Mouse (Mus musculus) cortical plate, adult 2 months (tissue): ENCODE results near the gene Paqr5.

Experiments used
- CTCF ChIP-seq: fragments of 200-500 bp; IDR thresholded peaks from 2 replicates; pipeline ENCODE4 v1.5.1; 2011; ENCODE audit warnings: mild to moderate bottlenecking, control low read depth, low read length; ENCODE audit not compliant: insufficient read depth; ENCODE audit errors: extremely low read depth
- POLR2A ChIP-seq: fragments of 200-500 bp; IDR thresholded peaks from 2 replicates; pipeline ENCODE4 v1.6.1; 2011; ENCODE audit warnings: mild to moderate bottlenecking, low read length, control low read depth; ENCODE audit not compliant: insufficient read depth; ENCODE audit errors: extremely low read depth

- no peak for TF ChIP-seq POLR2A
- no peak for TF ChIP-seq CTCF
These were observed 33.3 kb upstream of the Paqr5 start for GRCm38 (mm10) chr9:62059941-62060340.
